Mouse (Mus musculus) heart, adult 9 months (tissue): ENCODE results near the gene 4930562C15Rik.
A peak's percentile ranks its signal among the peaks of the same experiment; 100 is the strongest.

Experiments
- DNase-seq, 2 experiments: peaks; one replicate each; pipeline ENCODE4 v3.0.0; 2022; ENCODE audit warnings: low spot score in 2 of 2

Gene 4930562C15Rik

DNA sequence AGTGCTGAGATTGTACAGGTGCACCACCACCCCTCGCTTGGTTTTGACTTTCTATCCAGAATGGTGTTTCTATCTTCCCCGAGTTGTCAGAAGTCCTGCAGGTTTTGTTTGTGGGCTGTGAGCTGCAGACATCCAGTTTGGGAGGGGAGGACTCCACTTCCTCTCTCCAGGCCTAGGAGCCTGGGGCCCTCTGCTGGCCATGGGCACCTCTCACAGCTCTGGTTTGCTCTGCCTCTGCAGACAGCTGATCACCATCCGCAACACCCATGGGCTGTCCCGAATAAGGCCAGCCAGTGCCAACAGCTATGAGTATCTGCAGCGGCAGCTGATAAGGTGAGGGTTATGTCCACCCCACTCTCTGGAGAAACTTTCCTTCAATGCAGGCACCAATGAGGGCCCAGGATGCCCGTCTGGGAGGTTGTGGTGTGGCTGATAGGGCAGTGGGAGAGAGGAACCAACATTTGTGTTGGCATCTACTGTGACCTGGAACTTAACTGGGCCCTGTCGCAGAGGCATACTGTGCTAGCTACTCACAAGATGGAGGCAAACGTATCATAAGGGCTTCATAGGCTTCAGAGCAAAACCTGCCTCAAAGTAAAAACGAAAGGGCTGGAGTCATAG is 27.8 kb downstream of the 4930562C15Rik start:
- peak; percentile 73 to 74 for DNase-seq

DNA sequence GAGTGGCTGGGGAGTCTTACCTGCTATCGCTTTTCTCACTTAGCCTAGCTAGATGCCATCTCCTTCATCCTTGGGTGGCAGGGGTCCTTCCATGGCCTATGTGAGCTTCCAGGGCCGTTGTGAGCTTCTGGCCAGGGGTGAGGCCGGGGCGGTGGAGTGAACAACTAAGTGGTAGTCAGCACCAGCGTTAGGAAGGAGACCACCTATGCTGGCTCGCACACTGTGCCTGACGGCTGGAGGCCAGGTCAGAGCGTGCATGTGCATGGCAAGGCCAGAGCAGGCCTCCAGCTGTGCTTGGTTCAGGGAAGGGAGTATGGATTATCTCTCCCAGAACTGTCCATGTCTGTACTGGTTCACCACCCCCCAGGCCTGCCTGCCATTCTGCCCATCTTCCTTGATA is 28.5 kb downstream of the 4930562C15Rik start:
- DNase-seq, result no peak

DNA sequence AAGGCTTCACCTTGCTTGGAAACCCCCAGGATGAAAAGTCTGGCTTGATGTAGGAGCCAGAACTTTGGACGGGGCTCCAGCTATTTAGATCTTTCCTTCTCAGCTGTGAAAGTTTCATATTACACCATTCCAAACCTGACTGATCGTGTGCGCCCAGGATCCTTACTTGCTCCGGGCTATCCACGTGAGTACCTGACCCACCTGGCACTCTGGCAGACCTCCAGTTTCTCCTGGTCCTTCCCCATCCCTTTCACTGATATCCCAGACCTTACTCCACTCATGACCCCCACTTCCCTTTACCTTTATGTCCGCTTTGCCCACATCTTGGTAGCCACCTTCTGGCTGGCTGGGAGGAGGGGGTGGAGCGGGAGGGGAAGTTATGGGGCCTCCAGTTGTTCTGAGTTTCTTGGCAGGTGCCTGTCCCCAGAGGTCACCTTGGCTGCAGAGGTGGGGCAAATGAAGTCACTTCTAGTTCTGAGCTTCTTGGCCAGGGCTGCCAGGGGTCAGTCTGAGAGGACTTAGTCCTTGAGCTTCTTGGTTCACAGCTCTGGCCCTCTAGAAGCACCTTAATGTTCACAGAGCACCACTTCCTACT is 31.0 kb downstream of the 4930562C15Rik start:
- no peak for DNase-seq

DNA sequence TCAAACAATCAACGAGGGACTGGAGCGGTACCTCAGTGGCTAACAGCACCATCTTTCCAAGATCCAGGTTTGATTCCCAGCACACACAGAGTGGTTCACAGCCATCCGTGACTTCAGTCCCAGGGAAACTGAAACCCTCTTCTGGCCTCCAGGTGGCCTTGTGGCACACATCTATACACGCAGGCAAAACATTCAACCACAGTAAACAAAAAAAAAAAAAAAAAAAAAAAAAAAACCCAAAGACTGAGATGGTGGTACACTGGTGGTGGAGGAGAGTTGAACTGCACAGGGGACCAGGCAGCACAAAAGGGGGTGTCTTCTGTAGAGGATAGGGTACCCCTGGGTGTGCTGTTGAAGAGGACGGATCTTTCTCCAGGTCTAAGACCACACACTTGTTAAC is 35.3 kb downstream of the 4930562C15Rik start:
- no peak for DNase-seq

DNA sequence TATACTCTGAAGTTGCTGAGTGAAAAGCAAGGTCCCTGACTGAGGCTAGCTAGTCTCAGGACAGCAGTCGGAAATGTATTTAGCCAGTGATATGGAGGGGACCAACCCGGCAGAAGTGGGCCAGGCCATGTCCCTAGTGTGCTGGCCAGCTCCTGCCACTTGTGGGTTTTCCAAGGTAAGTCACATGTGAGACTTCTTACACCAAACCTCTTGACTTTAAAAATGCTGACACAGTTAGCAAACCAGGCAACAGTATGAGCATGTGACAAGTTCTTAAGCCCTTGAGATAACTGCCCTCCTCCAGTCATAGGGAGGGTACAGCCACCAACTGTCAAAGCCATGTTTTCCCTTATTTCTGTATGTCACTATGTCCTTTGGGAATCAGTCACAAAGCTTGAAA is 36.7 kb downstream of the 4930562C15Rik start:
- DNase-seq, result no peak

DNA sequence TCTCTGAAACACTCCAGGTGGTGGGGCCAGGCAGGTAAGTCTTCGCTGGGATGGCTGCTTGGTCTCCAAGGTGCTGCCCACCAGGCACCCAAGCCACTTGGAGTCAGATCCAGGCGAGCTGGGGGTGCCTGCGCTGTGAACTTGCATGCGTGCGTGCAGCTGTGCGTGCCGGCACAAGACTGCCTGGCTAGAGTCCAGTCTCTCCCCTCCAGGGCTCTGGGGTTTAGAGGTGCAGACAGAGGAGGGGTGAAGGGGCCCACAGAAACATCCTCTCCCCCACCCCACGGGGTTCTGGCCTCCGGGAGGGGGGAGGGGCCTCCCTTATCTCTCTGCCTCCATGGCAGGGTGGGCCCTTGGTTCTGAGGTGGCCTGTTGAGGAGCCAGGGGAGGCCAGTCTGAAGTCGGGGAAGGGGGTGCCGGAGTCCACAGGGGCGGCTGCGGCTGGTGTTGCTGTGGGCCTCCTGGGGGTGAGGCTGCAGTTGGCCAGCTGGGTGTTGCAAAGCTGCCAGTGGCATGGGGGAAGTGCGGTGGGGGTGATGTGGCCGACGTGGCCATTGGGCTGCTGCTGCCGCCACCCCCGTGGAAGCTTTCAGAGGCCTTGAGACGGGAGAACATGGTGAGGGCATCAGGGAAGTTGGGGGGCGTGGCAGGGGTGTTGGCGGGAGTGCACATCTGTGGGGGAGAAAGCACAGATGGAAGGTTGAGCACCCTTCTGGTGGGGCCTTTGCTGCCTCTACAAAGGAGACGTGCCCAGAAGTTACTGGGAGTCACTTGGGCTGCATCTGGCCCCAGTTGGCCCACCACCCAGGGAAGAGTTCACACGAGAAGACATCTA is 40.2 kb downstream of the 4930562C15Rik start:
- no peak for DNase-seq

DNA sequence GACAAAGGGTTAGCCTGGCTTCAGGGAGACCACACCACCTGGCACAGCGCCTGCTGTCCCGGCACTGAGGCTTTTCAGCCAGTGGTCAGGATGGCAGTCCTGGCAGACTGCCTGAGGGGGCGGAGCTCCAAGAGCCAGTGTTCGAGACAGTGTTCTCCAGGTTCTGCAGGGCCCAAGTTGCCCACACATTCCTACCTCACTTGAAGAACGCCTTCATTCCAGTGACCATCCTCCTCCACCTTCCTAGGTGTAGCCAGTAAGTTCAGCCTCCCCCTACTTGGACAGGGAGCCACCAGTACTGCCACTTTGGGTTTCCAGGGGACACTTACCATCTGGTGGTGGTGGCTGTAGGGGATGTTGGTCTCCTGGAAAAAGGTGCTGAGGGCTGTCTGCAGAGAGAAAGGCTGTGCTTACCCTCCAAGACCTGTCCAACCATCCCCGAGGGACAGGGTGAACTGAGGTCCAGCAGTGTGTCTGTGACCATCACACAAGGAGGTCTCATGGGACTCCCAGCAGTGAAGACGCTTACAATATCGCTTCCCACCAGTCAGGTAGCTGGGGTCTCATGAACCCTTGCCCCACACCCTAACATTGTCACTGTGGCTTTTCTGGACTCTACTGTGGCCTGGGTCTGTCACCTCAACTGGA is 40.9 kb downstream of the 4930562C15Rik start:
- DNase-seq, result no peak

DNA sequence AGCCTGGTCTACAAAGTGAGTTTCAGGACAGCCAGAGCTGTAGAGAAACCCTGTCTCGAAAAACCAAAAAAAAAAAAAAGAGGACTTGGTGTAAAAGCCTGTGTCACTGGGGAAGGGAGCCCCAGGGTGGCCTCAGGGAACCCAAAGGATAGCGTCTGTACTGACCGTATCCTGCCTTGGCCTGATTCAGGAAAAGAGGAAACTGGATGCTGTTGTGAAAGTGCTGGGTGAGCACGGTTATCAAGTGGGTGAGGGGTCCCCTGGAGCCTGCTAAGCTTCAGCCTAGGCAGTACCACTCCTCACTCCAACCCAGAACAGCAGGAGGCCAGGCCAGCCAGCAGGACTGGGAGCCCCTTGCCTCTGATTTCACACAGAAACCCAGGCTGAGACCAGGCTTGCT is 42.0 kb downstream of the 4930562C15Rik start:
- DNase-seq, result no peak

DNA sequence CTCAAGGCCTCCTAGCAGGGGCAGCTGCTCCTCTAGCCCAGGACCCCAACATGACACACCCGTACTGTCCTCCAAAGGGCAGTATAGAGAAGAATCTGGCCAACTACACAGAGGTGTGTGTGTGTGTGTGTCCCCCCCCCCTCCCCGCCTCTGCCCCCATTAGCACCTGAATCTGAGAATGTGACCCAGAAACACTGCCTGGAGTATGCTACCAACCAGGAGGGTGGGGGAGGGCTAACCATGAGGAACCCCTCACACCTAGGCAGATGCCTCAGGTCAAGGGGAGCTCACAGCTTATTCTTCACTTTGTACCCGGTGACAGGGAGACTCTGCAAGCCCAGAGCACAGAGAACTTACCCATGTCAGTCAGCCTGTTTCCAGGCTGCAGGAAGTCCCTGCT is 42.5 kb downstream of the 4930562C15Rik start:
- DNase-seq, result no peak

DNA sequence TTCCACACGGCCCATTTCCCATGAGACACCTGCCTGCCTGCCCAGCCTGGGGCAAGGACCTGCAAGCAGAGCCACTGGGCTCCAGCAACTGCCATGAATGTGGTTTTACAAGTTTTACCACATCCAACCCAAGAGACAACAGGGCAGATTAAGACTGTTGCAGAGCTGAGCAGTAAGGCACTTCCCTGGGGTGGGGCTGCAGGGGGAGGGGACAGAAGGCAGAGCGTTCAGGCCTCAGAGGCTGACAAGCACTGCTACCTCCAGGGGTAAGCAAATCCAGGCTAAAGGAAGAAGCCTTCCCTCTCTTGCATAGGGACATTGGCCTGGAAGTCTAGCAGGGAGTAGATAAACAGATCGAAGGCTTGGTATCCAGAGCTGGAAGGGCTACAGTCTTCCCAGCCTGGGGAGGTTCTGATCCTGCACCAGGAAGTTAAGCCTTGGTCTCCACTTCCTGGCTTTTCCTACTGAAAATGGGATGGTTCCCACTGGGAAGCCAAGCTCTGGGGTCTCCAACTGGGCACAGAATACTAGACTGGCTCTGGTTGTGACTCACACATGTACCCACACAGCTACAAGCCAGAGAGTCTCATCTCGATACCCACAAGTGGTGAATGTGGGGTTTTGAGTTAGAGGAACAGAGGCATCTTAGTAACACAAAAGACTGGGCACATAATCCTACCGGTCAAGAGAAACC is 43.1 kb downstream of the 4930562C15Rik start:
- DNase-seq, result no peak

DNA sequence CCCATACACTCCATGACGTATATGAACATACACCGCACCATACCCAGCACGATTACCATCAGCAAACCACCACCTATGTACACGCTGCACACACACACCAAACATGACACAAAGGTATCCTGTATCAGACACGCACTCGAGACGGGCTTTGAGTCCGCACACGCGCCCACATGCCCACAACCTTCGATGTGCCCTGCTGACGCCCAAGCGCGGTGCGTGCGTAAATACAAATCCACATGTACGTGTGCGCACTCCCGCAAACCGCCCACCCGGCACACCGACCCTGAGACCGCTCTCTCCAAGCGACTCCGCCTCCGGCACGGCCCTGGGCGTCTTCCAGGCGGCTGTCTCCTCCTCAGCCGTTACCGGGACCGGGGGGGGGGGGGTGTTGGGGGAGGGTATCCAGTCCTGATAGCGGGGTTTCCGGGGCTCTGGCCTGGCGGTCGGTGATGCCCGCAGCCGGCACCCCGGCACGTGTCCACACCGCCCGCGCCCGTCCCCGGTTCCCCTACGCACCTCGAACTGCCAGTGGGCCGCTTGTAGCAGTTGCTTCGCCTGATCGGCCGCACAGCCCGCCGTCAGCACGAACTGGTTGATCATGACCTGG is 44.0 kb downstream of the 4930562C15Rik start:
- no peak for DNase-seq

DNA sequence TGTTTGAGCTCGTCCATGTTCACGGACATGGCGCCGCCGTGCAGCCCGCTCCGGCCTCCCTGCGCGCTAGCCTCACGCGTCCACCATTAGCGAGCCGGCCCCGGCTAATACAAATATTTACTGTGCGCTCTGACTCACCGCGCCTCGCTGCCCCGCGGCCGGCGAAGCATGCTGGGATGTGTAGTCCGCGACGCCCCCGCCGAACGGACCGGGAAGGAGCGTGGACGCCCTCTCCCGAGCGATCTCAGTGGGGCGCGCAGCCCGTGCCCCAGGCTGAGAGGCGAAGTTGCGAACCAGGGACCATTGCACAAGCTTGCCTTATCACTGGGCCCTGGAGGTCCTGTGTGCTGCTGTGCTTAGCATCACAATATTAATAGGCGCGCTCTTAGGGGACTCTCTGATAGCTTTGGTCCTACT is 44.5 kb downstream of the 4930562C15Rik start:
- DNase-seq, result peak; percentile 90 to 91

DNA sequence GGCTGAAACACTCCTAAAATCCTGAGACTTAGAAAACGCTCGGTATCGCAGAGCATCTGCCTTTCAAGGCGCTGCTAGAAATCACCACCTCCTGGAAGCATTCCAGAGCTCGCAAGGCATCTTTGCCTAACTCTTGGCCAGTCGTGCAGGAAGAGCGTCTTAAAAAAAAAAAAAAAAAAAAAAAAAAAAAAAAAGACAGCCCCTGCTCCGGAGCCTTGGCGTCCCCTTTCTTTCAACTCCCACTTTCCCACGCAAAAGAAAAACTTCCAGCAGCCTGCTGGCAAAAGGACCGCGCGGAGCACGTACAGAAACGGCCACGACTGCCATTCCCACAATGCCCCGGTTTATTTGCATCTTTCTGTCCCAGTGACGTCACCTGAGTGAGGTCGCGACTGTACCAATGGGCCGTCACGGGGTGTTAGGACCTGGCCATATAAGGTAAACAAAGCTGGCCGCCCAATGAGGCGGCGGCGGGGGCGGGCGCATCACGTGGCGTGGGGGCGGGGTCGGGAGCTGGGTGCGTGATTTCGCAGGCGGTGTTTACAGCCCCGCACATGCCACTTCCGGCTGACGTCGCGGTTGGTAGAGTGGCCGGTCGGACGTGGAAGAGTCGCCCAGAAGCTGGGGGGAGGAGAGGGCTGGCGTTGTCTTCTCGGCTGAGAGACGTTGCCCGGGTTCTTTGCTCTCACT is 45.1 kb downstream of the 4930562C15Rik start, which contains the start of gene Ubald1:
Ubald1 (minus strand) TSS at position 180 of the 690 bp plus-strand sequence.
- DNase-seq, result peak; percentile 98 to 99

DNA sequence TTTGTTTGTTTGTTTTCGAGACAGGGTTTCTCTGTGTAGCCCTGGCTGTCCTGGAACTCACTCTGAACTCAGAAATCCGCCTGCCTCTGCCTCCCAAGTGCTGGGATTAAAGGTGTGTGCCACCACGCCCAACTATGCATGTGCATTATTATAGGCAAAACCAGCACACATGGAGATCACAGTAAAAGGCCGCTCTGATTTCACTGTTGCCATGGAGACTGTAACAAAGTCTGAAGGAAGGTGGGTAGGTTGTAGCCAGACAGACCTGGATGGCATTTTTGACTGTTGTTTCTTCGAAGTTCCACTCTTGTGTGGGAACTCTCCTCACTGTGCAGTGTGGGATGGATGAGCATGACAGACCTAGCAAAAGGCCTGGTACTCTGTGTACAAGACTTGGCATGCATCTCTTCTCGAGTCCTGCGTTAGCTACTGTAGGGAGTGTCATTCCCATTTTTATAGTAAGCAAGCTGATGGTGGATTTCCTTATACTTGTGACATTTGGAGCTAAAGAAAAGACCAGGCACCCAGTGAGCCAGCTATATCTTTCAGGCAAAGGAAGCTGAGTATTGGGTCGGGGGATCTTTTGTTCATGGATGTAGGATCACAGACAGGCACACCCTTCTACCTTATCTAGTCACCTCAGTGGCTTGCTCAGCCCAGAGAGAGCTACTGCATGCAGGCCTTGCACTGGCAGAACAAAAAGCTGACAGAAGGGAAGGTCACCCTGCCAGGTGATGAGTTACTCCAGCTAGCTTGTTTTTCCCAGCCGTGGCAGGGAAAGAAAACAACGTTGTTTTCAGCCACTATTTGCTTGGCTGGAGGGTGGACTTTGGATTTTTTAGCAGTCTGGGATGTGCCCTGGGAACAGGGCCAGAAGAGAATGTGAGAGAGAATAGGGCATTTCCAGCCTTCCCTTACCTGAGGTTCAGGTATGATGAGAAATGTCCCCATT is 46.5 kb downstream of the 4930562C15Rik start:
- DNase-seq, result no peak

DNA sequence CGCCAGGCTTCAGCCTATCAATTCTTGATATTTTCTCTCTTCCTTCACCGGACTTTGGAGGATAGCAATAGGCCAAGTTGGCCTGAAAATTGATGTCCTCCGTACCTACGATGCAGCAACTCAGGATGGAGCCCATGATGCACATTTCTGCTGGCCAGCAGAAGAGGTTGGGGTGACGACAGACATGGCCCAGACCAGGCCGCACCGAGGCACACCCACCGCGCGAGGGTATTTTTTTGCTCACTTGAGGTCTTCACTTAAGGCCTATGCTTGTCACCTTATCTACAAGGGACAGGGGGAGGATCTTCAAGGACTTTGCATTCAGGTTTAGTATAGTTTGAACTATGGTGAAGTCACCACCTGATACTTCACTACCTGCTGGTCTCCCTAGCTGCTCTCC is 49.7 kb downstream of the 4930562C15Rik start:
- no peak for DNase-seq

DNA sequence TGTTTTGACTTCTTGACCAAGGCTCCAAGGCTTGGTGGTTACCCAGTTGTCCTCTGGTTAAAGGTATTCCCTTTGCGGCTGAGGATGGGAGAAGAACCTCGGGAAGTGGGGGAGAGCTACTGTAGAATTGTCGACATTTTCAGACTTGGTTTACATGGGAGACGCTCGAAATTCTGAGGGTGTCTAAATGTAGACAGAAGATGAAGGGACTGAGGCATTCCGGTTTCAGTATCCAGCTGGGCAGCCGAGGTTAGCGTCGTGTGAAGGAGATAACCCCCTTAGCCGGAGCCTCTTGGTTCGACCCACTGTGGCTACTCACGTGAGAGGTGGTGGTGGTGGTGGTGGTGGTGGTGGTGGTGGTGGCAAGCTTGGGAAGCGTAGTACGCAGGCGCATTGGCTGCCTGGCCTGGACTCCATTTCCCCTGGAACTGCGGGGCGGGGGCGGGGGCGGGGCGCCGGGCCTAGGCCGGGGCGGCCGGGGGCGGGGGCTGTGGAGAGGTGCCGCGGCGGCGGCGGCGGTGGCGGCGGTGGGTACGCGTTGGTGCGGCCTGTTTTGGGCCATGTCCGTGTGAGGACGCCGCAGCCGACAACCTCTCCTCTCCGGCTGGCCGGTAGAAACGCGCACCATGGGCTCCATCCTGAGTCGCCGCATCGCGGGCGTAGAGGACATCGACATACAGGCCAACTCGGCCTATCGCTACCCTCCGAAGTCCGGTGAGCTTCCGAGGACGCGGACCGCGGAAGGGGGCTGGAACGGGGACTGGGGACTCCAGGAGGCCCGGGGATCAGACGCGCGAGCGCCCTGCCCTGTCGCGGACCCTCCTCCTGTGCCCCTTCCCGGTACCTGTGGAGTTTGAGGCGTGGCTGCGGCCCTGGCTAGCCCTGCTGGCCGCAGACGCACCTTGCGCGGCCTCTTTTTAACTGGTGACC is 50.8 kb downstream of the 4930562C15Rik start, which contains the start of gene Mgrn1:
Mgrn1 (plus strand) TSS at position 490 of the 930 bp plus-strand sequence.
- DNase-seq, result peak; percentile 80 to 84

DNA sequence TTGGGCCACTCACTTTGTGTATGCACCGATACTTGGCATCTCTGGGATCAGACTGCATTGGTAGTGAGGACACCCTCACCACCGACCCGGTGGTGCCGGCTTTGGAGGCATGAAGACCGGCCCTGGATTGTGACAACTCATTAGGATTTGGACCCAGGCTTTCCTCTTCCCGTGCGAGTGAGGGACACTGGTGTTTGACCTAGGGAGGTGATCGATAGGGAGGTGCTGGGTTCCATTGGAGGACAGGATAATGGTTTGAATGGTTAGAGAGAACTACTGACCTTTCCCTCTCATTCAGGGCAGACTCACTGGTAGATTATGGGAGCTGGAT is 51.4 kb downstream of the 4930562C15Rik start:
- DNase-seq, result no peak

DNA sequence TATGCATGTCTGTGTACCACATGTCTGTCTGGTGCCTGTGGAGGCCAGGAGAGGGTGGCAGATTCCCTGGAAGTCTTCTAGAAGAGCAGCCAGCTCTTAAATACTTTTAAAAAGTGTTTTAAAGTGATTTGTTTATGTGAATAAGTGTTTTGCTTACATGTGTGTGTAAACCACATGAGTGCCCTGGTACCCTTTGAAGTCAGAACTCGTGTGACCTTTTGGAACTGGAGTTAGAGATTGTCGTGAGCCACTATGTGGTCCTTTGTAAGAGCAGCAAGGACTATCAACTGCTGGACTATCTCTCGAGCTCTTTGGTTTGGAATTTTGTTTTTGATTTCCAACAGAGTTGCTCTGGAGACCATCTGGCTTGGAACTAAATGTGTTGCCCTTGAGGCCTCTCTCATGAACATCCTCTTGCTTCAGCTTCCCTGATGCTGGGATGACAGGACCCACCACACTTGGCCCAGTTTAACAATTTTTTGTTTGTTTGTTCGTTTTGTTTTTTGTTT is 55.0 kb downstream of the 4930562C15Rik start:
- peak; percentile 63 to 67 for DNase-seq
